ENCODE assay signal across 7 mouse cellular contexts in genomic region chr15:101227971-101228370, GRCm38 (mm10). TPM values are rescaled to one million over a fixed set of nuclear protein-coding genes. Genes with fewer than 3 reads are reported as not detected.
DNase-seq lines count a peak whose midpoint lies in the region; ATAC-seq lines count a peak whose summit lies in the region.

No protein-coding gene starts in this region.

- H3K27ac ChIP-seq in heart, embryonic 10.5 days: peak overlapping the region; percentile 72

- peaks cover 34% of the 10 kb centered on the region for H3K36me3 ChIP-seq in heart, embryonic 10.5 days

- no peak for ATAC-seq in erythroid progenitor cell, adult 5-6 weeks (replicated peaks; ENCODE audit: low FRiP score, poor library complexity, severe bottlenecking)

- H3K27me3 ChIP-seq in heart, embryonic 10.5 days (ENCODE audit: insufficient read depth, poor library complexity, severe bottlenecking): peaks cover 75% of the 10 kb centered on the region

- peak; percentile 35 for DNase-seq in ES-CJ7 (ENCODE audit: low read depth, low spot score)
- DNase-seq in adrenal gland, postnatal 14 days: peak; percentile 80
- DNase-seq in heart, embryonic 10.5 days (ENCODE audit: low spot score): peak; percentile 84
- DNase-seq in kidney, postnatal 14 days: peak; percentile 88
- DNase-seq in lung, postnatal 4 days: peak; percentile 85 to 94
- DNase-seq in layer of hippocampus, postnatal 36 days: no peak

- no peak overlapping the region for H3K4me3 ChIP-seq in heart, embryonic 10.5 days

- 22% methylated on average over 7 of the region's 7 CpGs for WGBS in heart, embryonic 10.5 days

- no peaks in the 10 kb centered on the region for H3K9me3 ChIP-seq in heart, embryonic 10.5 days

- peaks cover 46% of the 10 kb centered on the region for H3K4me1 ChIP-seq in heart, embryonic 10.5 days

RNA-seq across cellular contexts. Expression of gene Grasp, which starts 4.0 kb away (rescaled TPM):
- 20.7 and 29.7 TPM in 2 replicates for total RNA-seq in adrenal gland, postnatal 14 days (2021)
- polyA plus RNA-seq in heart, embryonic 10.5 days (2016; fragmentation: Nextera tagmentation; extraction: Ambion mirVana): 3.4 and 5.0 TPM in 2 replicates
- not detected in 2 replicates for total RNA-seq in erythroid progenitor cell, adult 5-6 weeks (2015; ENCODE audit: low replicate concordance)
- not detected in 2 replicates for total RNA-seq in erythroid progenitor cell, adult 5-6 weeks (2017; ENCODE audit: low replicate concordance)
- total RNA-seq in layer of hippocampus, postnatal 36 days (2021): 10 to 100 TPM; 68.7 to 70.3 TPM

RNA-seq across cellular contexts. Expression of gene Nr4a1, which starts 26.1 kb away (rescaled TPM):
- total RNA-seq in adrenal gland, postnatal 14 days (2021): 357 and 680 TPM in 2 replicates
- polyA plus RNA-seq in heart, embryonic 10.5 days (2016; fragmentation: Nextera tagmentation; extraction: Ambion mirVana): 8.0 and 13.0 TPM in 2 replicates
- 2.9 and 5.0 TPM in 2 replicates for total RNA-seq in erythroid progenitor cell, adult 5-6 weeks (2015; ENCODE audit: low replicate concordance)
- total RNA-seq in erythroid progenitor cell, adult 5-6 weeks (2017; ENCODE audit: low replicate concordance): 1.0 and 9.4 TPM in 2 replicates
- 10 to 100 TPM; 53.8 to 63.8 TPM for total RNA-seq in layer of hippocampus, postnatal 36 days (2021)

RNA-seq across cellular contexts. Expression of gene Acvr1b, which starts 54.1 kb away (rescaled TPM):
- total RNA-seq in adrenal gland, postnatal 14 days (2021): 9.0 and 11.2 TPM in 2 replicates
- polyA plus RNA-seq in heart, embryonic 10.5 days (2016; fragmentation: Nextera tagmentation; extraction: Ambion mirVana): 5.4 and 5.6 TPM in 2 replicates
- total RNA-seq in erythroid progenitor cell, adult 5-6 weeks (2015; ENCODE audit: low replicate concordance): 0.84 and 1.8 TPM in 2 replicates
- 1.2 and 1.4 TPM in 2 replicates for total RNA-seq in erythroid progenitor cell, adult 5-6 weeks (2017; ENCODE audit: low replicate concordance)
- total RNA-seq in layer of hippocampus, postnatal 36 days (2021): 10 to 100 TPM; 85.2 to 88.5 TPM

RNA-seq across cellular contexts. Expression of gene Atg101, which starts 56.1 kb away (rescaled TPM):
- 64.4 and 97.1 TPM in 2 replicates for total RNA-seq in adrenal gland, postnatal 14 days (2021)
- 59.5 and 77.0 TPM in 2 replicates for polyA plus RNA-seq in heart, embryonic 10.5 days (2016; fragmentation: Nextera tagmentation; extraction: Ambion mirVana)
- total RNA-seq in erythroid progenitor cell, adult 5-6 weeks (2015; ENCODE audit: low replicate concordance): 1.4 TPM in 1 of 2 replicates, not detected in the other
- total RNA-seq in erythroid progenitor cell, adult 5-6 weeks (2017; ENCODE audit: low replicate concordance): 5.8 and 11.4 TPM in 2 replicates
- total RNA-seq in layer of hippocampus, postnatal 36 days (2021): 10 to 100 TPM; 48.8 to 49.5 TPM

Comparison
In these comparisons a context has a peak if more than half of its experiments do, and no peak if none do; other contexts are left out.
1. DNase-seq: peak in ES-CJ7 (single experiment), adrenal gland, postnatal 14 days (single experiment), heart, embryonic 10.5 days (single experiment), kidney, postnatal 14 days (single experiment) and lung, postnatal 4 days (2 of 2); none in layer of hippocampus, postnatal 36 days (0 of 2).
2. RNA of gene Grasp, which starts 4.0 kb away (total RNA-seq): 68.7 to 70.3 TPM in layer of hippocampus, postnatal 36 days and 20.7 to 29.7 TPM in adrenal gland, postnatal 14 days; not detected in erythroid progenitor cell, adult 5-6 weeks; every median in the first group is over 10 times any median in the second.